Mouse (Mus musculus) 3134 (cell line): ENCODE measurements around the gene Macrod1.

Experiments used
- DNase-seq: peaks from one replicate; pipeline ENCODE4 v3.0.0-alpha.2; 2011; ENCODE audit warnings: low spot score; ENCODE audit not compliant: insufficient read length; ENCODE audit errors: extremely low read depth

The Macrod1 gene

GRCm38 (mm10) chr19:7078271-7078670 is 21.7 kb downstream of the Macrod1 start:
- DNase-seq = no peak

- DNase-seq = no peak
Observed at GRCm38 (mm10) chr19:7081516-7082266, 25.1 kb downstream of the Macrod1 start.

- no peak for DNase-seq
Observed at GRCm38 (mm10) chr19:7083035-7083794, 26.6 kb downstream of the Macrod1 start.

GRCm38 (mm10) chr19:7084734-7085133 is 28.1 kb downstream of the Macrod1 start:
- no peak for DNase-seq

DNA sequence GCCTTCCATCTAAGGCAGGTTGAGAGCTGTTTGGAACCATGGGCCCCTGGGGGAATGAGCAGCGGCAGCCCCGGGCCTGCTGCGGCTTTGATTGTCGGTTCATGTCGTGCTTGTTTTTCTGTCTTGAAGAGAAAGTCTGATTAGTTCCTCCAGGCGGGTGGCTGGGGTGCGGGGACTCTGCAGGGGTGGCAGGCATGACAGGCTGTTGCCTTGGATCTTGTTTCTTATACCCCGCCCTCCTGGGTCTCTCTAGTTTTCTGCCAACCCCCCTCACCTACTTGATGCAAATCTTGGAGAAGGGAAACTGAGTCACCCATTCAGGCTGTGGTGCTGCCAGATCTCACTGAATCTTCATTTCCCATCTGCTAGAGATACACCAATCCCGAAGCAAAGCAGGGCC is 31.9 kb downstream of the Macrod1 start:
- no peak for DNase-seq

DNA sequence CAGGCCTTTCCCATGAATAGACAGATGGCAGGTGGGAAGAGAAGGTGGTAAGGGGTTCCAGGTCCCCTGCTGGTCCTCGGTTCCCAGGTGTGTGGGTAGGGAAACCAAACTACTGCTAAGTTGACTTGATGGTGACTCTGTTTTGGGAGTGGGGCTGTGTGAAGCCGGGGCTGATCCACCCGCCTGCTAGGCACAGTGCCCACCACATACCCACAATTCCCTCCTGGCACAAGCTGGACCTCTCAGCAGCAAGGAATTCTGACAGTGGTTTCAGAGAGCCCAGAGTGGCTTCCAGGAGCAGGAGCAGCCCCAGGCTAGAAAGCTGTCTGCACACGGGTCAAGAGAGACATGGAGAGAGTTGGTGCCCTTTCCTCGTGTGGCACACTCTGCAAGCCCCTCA is 32.4 kb downstream of the Macrod1 start:
- DNase-seq = peak; percentile 44

- no peak for DNase-seq
Observed at GRCm38 (mm10) chr19:7089842-7090251, 33.2 kb downstream of the Macrod1 start.

DNA sequence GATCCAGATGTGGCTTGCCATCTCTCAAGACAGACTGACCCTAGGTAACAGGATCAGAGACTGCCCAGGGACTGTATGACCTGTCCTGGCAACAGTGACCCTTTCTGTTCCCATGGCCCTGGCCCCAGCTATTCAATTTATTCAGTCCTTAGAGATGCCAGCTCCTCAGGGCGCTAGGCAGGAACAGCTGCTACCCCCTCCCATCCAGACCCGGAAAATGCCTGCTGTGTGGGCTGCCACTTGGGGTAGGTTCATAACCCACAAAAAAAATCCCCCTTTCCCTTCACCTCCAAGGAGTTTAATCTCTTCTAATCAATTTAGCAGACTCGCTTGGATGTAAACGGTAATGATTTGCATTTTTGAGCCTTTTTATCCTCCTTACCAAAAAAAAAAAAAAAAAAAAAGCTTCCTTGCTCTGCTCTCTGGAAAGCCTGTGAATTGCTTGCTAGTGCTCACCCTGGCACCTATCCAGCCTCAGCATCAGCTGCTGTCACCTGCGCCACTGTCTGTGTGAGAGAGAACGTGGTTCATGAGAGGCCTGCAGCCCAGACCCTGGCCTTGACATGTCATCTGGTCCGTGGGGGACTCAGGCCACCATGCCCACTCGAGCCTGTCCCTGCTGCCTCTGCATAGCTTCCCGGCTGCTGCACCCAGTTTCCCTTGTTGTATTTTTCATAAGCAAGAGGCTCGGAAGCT is 33.9 kb downstream of the Macrod1 start:
- DNase-seq = no peak

DNA sequence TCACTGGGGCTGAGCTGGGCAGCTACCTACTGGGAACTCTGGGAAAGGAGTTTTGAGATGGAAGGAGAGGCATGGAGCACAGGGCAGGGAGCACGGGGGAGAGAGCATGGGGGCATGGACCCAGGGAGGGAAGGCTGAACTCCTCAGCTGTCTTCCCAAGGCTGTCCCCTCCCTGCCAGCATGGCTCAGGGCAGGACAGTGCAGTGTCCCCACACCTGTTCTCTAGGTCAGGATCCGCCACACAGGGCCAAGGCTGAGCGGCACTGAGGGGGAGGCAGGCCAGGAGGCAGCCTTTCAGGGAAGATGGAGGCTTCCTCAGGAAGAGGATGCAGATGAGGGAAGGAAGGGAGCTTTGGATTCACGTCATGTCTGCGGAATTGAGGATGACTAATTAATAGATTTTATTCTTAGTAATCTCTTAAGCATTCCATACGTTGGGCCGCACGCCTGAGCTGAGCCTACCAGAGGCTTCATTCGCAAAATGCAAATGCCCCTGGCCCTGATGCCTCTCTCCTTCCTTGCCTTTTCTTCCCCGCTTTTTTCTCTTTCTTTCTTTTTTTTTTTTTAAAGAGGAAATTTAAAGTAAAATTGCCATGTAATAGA is 34.9 kb downstream of the Macrod1 start:
- DNase-seq = no peak

DNA sequence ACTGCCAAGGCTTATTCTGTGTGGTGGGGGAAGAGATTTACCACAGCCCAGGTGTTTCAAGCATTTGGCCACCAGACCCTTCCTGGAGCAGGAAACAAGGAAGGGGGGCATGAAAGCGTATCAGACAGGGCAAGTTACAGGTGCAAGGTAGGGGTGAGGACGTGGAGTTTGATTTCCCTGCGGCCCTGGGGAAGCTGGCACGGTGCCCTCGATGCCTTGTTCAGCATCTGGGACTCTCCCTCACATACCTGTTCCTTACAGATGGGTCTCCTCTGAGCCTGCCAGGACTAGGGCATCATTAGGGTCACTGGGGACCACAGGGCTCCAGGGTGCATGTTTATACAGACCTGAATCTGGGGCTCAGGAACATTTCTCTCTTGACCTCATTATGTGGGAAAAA is 36.1 kb downstream of the Macrod1 start:
- DNase-seq = no peak

DNA sequence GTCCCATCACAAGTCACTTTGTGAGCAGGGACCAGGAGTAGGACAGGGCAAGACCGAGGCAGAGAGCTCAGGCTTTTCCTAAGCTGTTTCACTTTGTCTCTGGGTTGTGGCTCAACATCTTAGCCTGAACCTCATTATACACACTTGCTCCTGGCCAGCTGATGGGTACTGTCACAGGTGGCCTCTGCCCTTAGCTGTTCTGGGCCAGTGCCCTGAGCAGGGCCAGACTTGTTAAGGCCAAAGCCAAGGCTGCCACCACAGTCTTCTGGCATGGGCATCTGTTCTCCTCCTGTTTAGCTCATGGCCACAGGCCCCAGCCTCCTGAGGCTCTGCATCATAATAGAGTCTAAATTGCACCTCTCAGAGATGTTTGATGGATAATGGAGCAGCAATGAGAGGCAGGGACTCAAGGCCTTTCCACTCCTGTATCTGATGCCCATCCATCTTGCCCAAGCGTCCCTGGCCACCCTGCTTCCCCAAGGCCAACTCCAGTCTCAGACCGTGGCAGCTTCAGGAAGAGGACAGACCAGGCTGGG is 43.1 kb downstream of the Macrod1 start:
- DNase-seq = no peak

DNA sequence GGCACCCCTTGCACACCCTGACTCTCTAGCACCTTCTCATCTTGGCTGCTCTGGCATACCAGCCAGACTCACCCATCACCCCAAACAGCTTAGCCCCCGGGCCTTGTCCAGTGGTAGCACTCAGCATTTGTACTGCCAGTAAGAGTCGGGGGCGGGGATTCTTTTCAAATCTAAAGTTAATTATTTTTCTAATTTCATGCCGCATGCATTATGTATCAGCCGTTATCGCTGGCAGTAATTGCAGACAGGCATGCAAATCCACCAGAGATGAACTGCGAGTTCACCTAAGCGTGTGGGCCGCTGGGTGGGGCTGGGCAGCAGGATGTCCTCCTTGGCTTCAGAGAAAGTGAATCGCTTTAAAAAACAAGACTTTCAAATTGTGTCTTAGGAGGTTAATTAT is 45.4 kb downstream of the Macrod1 start:
- DNase-seq = no peak

DNA sequence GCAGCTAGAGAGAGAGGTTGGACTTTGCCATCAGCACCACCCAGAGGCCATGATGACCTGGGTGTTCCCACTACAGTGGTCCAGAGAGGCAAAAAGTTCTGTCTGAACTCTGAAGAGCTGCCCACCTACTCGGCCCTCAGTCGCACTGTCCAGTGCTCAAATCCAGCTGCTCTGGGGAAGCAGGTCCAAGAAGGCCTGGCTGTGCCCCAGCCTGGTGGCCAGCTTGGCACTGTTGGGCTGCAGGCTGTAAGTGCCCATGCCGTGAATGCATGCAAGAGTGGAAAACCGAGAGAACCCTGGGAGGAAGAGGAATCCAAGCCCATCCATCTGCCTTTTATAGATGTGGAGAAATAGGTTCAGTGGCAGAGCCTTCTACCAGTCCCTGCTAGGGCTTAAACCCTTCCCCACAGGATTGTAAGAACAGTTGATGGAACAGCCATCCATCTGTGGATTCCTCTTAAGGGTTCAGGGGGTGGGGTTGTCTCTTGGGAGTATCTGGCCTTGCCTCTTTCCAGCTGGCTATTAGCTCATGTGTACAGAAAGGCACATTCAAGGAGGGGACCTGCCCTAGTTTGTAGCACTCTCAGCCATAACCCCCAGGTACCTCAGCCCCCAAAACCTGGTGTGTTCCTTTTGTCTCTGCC is 46.9 kb downstream of the Macrod1 start:
- no peak for DNase-seq

- no peak for DNase-seq
Observed at GRCm38 (mm10) chr19:7103993-7104401, 47.4 kb downstream of the Macrod1 start.

GRCm38 (mm10) chr19:7105544-7105943 is 48.9 kb downstream of the Macrod1 start, which contains the start of gene Flrt1:
Gene Flrt1 (minus strand): TSS chr19:7105729.
- no peak for DNase-seq

DNA sequence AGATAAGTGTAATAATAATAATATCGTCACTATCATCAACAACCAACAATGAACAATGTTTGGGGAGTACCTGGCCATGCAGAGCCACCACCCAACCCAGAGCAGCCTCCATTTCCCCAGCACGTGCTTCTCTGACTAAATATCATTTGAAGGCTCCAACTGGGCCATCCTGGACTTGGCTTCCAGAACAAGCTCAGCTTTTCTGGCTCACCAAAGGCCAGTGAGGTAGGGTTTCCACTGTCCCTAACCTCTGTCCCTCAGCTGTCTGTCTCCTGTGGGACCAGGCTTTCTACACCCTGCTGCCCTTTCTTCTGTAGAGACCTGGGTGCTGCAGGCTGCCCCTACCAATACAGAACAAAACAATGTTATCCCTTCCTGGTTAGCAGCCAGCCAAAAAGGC is 50.0 kb downstream of the Macrod1 start:
- no peak for DNase-seq

GRCm38 (mm10) chr19:7107174-7107573 is 50.6 kb downstream of the Macrod1 start:
- no peak for DNase-seq

GRCm38 (mm10) chr19:7108114-7108905 is 51.7 kb downstream of the Macrod1 start:
- no peak for DNase-seq

GRCm38 (mm10) chr19:7110097-7110496 is 53.5 kb downstream of the Macrod1 start:
- DNase-seq = no peak

DNA sequence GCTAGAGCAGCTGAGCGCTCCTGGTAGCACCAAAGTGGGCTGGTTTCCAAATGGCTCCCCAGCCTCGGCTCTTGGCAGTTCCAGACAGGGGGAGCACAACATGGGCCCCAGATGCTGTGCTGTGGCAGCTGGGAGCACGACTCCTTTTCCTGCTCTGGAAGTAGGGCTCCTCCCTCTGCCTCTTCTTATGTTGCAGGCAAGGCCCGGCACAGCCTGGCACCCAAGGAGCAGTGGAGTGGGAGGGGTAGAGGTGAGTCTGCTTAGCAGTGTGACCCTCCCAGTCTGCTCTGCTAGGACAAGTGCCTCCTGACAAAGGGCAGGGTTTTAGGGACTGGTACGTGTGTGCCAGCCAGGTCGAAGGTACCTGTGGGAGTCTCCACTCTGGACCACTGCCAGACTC is 54.3 kb downstream of the Macrod1 start:
- no peak for DNase-seq
